ENCODE assay signal across 33 mouse cellular contexts in genomic region chr2:158355238-158355637, GRCm38 (mm10). TPM values are rescaled to one million over a fixed set of nuclear protein-coding genes. Genes with fewer than 3 reads are reported as not detected.
"Had no signal": no experiment of that assay in that cellular context is flagged by ENCODE, and none has a peak within 500 bp of the region (broad histone marks: within the 10 kb centered on the region; RNA-seq: fewer than 3 reads in every experiment).

No protein-coding gene starts in this region.

- H3K27ac ChIP-seq: heart, embryonic 10.5 days; heart, embryonic 13.5 days; heart, embryonic 15.5 days; hindbrain, embryonic 10.5 days; hindbrain, embryonic 12.5 days; hindbrain, embryonic 13.5 days; hindbrain, embryonic 14.5 days; hindbrain, embryonic 15.5 days; hindbrain, postnatal 0 days; intestine, embryonic 15.5 days; kidney, postnatal 0 days; layer of hippocampus, adult 2 months had no signal

- H3K4me3 ChIP-seq: heart, embryonic 10.5 days; heart, embryonic 12.5 days; heart, embryonic 13.5 days; heart, embryonic 15.5 days; hindbrain, embryonic 10.5 days; hindbrain, embryonic 12.5 days; hindbrain, embryonic 13.5 days; hindbrain, embryonic 15.5 days; intestine, embryonic 15.5 days; kidney, embryonic 15.5 days; layer of hippocampus, adult 2 months had no signal

- DNase-seq: heart, postnatal 14 days; heart, postnatal 36 days; heart, postnatal 4 days; kidney, adult 11 months; kidney, adult 18-20 months; kidney, adult 2 months; kidney, adult 8-10 months; kidney, adult 9 months; kidney, postnatal 14 days; kidney, postnatal 25 days; kidney, postnatal 36 days; kidney, postnatal 4 days; layer of hippocampus, adult 9-11 months; layer of hippocampus, postnatal 36 days had no signal

- H3K9me3 ChIP-seq: heart, embryonic 10.5 days; heart, embryonic 12.5 days; heart, embryonic 13.5 days; heart, embryonic 15.5 days; hindbrain, embryonic 10.5 days; hindbrain, embryonic 12.5 days; hindbrain, embryonic 13.5 days; hindbrain, embryonic 15.5 days; intestine, embryonic 15.5 days; kidney, embryonic 15.5 days had no signal

- H3K9ac ChIP-seq: heart, embryonic 12.5 days; heart, embryonic 13.5 days; heart, embryonic 15.5 days; hindbrain, embryonic 12.5 days; hindbrain, embryonic 13.5 days; hindbrain, embryonic 14.5 days; hindbrain, embryonic 15.5 days; intestine, embryonic 15.5 days; kidney, embryonic 15.5 days had no signal

- ATAC-seq: hindbrain, embryonic 16.5 days; hindbrain, postnatal 0 days; inflammation-experienced regulatory T-cells, adult 6 months; intestine, embryonic 15.5 days; intestine, embryonic 16.5 days; intestine, postnatal 0 days had no signal

- H3K27me3 ChIP-seq: heart, embryonic 12.5 days; heart, embryonic 13.5 days; heart, embryonic 15.5 days; hindbrain, embryonic 12.5 days; hindbrain, embryonic 13.5 days; hindbrain, embryonic 15.5 days; intestine, embryonic 15.5 days; kidney, embryonic 15.5 days had no signal

RNA-seq across cellular contexts. Expression of gene Snhg11, which starts 20.2 kb away (rescaled TPM):
- total RNA-seq: heart, postnatal 36 days; hematopoietic stem cell, adult 5-6 weeks had no signal
